Mouse (Mus musculus) gastrocnemius, postnatal 10 days (tissue): Measurements from ENCODE around the gene Csnk2b. TPM values are rescaled to one million over a fixed set of nuclear protein-coding genes. Genes with fewer than 3 reads are reported as not detected.

Source experiments
- DNase-seq: peaks from one replicate; pipeline ENCODE4 v3.0.0; 2021; ENCODE audit warnings: mixed read lengths
- total RNA-seq, 2 experiments: library from RNA; stranded (reverse); gene quantifications; 2 replicates each; pipeline ENCODE4 v1.2.3; 2021

Gene Csnk2b
- total RNA-seq, 2 experiments from 2014 or later, result 165 to 166 TPM

DNA sequence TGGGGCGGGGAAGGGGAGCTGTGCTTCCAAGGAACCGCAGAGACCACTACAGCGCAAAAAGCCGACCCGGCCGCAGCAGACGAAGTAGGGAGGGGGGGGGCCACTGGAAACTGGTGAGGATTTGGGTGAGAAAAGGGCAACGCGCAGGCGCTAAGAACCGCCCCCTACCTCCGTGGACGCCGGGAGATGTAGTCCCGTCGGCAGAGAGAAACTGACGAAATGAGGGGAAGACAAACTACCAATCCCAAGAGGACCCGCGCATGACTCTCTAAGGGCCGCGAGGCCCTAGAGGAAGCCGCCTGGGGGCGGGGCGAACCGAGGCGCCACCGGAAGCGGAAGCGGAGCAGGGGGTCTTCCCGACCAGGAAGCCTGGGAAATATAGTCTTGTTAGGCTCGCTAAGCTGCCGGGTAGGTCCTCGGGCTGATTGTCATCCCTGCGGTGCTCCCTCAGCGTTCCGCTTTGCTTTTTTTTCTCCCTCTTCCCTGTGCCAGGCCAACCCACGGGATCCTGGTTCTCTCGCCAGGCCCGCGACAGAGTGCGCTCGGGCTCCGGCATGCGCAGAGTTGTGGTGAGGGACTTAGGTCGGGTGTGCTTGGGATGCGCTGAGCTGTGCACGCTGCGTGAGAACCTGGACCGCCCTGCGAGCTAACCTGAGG is 582 bp downstream of the Csnk2b start, which contains the start of gene Gpank1:
Gpank1 (plus strand) TSS at position 313 of the 657 bp plus-strand sequence.
- peak; percentile 96 for DNase-seq

DNA sequence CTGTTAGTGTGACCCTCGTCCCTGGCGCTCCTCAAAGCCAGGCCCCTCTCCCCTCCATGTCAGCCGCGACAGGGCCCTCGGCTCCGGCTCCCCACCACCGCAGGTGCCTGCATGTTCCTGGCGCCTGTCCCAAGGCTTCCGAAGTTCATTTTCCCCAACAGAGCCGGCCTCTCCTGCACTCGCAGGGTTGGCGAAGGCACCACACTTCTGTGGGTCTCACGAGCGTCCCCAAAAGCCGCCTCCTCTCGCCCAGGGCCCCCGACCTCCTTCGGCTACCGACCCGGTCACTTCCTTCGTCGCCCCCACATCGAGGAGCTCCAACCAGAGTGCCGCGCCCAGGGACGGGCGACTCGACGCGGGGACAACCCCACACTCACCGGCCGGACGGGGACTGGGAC is 1.1 kb downstream of the Csnk2b start:
- DNase-seq, result peak; percentile 61

DNA sequence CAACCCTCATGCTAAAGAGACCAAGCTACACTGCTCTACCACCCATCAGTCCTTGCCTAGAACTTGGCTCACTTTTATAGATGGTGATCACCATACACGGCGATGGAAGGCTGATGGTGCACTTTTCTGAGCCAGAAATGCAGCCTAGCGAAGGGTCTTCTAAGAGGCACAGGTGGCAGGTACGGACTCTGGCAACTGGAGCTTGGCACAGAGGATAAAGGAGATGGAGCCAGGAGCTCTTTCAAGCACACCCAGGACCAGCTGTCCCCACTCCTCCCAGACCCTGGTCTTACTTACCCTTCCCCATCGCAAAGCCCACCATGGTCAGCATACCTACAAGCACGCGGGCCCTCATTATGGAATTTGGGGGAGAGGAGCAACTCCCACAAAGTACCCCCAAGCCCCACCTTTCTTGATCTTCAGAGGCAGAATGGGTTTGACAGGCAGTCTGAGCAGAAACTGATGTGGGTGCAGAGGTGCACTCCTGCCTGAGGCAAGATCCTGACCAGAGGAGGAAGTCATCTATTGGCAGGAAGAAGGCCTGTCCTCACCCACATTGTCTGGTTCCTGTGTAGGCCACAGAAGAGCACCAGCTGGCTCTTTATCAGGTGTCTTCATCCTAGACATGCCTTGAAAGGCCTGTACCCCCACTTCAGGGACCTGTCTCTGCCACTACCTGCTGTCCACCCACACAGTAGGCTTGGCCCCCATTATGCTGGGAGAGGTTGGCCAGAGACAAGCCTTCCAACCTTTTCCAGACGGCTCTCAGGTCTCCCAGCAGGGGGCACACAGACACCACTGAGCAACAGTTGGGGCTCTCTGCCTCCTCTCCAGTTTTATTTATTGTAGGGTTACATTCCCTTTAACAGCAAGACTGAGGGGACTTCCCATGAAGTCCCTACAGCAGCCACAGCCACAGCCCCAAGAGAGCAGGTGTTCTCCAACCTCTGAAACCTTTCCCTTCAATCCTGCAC is 6.5 kb downstream of the Csnk2b start, which contains the start of gene Ly6g5b:
Ly6g5b (minus strand) TSS at position 383 of the 974 bp plus-strand sequence.
- no peak for DNase-seq

DNA sequence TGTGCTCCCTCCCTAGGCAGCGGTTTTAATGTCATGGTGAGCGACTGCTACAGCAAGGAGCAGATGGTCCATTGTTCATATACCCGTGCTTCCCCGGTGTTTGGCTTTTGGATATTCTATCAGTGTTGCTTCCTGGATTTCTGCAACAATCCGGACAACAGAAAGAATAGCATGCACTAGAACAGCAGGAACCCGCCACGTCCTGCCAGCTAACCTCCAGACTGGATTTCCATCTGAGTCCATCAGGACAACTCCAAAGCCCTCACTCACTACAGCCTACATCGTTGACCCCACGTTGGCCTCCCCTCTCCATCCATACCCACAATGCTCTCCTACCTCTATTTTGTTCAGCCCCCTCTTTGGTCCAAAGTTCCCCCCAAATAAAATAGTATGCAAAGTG is 10.1 kb downstream of the Csnk2b start:
- no peak for DNase-seq

DNA sequence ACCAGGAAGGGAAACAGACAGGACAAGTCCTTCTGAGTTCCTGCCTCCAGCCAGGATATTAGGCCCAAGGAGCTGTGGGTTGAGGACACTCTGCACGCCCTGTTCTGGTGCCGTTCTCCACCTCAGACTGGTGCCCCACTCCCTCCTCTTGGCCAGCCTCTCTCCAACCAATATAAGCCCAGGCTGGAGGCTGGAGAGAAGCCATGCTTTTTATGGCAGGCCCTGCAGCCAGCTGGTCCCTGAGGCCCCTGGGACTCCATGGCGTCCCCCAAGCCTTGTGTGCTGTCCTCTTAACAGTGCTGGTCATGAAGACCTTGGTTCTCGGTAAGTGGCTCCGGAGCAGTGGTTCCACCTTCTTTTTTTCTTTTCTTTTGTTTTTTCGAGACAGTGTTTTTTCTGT is 13.8 kb downstream of the Csnk2b start, which contains the start of gene Ly6g5c:
Ly6g5c (plus strand) TSS at position 183 of the 400 bp plus-strand sequence.
- no peak for DNase-seq

DNA sequence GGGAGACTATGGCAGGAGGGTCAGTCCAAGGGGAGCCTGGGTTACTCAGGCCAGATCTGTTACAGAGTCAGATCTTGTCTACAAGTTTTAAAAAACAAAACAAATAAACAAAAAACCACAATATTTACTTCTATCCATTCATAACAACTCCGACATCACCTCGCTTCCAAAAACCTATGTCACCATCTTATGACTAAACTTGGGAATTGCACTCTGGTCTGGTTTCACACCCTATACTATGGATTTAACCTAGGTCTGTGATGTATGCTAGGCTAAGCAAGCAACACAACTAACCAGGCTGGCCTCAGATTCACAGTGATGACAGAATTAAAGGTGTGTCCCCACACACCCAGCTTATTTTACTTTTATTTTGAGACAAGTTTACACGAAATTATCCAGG is 15.3 kb downstream of the Csnk2b start:
- DNase-seq, result no peak

DNA sequence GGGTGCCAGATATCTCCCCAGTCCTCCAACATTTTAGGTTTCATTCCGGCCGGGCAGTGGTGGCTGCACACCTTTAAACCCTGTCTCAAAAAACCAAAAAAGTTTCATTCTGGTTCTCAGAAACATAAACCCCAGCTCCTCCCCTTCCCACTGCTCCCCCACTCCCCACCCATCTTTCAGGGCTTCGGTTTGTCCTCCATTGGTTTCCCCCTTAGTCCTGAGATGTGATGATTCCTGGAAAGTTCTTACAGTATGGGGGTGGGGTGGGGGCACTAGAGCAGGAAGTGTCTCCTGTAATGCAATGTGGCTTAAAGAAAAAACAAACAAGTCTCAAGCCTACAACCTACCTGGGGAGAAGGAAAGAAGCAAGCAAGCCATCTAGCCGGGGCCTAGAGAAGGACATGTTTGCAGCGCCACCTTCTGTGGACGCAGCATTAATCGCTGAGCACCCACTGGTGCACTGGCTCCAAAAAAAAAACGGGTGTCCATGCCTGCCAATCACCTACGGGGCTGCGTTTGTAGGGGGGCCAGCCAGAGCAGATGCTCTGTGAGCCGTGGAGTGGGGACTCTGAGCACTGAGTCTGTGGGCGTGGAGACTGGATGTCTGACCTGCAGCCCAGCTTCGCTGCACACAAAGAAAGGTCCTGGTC is 16.0 kb downstream of the Csnk2b start:
- DNase-seq, result no peak

DNA sequence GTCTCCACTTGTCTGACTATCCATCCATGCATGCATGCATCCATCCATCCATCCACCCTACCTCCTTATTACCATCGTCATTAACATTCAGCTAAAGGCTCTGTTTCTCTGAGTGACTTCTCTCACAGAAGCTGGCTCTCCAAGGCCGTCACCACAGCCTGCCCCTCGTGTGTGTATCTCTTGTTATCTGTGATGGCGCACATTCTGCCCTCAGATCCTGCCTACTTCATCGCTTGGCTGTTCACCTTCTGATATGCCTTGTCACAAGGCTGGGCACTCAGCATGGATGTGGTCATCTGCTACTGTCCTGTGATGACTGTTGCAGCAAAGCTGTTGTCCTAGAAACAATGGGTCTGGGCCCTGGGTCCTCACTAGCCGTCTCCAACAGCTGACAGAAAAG is 17.1 kb downstream of the Csnk2b start:
- no peak for DNase-seq

DNA sequence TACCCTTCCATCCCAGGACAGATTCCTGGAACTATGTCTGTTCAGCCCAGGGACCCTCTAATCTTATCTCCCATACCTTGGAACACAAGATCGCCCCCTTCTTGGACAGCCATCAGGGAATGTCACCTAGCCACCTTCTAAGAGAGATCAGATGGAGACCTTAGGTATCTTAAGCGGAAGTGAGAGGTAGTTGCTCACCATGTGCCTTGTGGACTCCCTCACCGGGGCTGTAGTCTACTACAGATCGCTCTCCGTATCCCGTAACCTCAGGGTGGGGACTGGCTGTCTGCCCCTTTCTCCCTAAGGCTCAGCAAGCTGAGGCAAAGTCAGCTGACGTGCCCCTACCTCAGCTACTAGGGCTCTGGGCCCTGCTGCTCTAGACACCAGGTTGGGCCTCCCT is 17.8 kb downstream of the Csnk2b start:
- no peak for DNase-seq

DNA sequence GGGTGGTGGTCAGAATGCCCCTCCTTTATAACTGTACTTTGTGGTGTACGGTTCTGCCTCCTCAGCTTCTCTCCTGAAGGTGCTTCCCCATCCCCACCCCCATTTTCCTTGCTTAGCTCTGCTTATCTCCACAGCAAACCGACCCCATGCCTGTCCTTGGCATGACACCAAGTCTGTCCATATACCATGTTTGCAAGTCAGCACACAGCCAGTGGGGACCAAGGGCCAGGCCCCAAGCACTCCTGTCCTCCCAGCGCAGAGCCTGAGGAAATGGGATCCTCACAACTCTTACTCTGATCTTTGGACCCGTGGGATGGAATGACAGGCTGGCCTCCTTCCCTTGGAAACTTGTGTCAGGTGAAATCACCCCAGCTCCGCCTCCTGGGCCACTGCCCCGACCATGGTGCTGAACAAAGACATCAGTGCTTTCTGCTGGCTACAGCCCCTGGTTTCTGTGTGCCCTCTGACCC is 18.6 kb downstream of the Csnk2b start:
- DNase-seq, result no peak

DNA sequence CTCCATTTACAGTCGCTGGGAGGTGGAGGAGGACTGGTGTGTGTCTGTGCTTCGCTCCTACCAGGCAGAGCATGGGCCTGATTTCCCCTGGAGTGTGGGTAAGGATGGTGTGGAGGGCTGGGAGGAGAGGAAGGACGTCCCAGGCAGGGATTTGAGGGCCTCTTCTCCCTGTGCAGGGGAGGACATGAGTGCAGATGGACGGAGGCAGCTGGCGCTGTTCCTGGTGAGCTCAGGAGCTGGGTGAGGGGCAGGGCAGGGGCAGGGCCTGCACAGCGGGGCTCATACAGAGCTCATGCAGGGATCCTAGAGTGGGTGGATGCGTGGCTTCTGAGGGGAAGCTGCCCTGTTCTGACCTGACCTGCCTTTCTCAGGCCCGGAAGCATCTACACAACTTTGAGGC is 19.6 kb downstream of the Csnk2b start:
- DNase-seq, result no peak

DNA sequence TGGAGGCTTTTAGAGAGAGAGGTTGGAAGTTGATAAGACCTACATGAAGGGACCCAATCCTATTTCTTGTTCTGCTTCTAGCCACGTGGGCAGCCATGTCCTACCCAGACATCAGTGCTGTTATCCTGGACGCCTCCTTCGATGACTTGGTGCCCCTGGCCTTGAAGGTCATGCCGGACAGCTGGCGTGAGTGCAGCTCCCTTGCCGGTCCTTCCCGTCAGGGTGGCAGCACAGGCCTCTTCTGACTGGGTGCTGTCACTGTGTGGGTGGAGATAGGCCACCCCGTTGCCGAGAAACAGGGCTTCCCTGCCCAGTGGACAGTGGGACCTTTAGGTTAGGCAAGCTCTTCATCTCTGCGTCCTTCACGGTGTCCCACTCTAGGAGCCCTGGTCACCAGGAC is 20.7 kb downstream of the Csnk2b start:
- no peak for DNase-seq

DNA sequence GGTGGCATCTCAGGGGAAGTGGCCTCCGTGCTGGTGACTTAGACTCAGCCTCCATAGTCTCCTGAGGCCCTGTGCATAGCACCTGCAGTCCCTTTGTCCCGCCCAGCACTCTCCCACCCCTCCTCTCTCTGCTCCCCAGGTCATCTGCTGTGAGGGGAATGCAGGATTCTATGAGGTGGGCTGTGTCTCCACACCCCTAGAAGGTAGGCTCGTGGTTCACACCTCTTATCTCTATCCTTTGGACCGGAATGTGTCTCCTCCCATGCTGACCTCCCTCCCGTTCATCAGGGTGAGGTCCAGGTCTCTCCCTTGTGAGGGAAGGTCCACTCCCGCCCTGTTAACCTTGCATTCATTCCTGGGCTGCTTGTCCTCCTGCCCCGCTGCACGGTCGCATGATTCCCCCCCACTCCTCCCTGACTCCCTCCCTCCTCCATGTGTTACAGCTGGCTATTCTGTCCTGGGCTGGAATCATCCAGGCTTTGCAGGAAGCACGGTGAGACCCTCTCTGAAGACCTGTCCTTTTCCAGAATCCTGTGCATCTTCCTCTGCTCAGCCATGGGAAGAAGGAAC is 21.6 kb downstream of the Csnk2b start:
- DNase-seq, result no peak

DNA sequence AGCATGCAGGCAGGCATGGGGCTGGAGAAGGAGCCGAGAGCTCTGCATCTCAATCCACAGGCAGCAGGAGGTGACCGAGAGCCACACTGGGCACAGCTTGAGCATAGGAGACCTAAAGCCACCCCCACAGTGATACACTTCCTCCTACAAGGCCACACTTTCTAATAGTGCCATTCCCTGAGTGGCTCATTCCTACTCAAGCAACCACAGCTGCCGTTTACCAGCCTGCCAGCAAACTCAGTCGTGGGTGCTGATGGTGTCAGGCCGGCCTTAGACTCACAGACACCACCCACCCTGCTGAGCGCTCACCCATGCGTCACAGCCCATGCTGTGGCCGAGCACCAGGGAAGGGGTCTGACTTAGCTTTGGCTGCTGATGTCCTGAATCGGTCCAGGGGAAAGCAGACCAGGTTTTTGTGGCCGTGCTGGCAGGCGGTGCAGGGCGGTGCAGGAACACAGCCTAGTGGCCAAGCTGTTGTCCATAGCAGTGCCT is 24.6 kb downstream of the Csnk2b start:
- DNase-seq, result no peak

DNA sequence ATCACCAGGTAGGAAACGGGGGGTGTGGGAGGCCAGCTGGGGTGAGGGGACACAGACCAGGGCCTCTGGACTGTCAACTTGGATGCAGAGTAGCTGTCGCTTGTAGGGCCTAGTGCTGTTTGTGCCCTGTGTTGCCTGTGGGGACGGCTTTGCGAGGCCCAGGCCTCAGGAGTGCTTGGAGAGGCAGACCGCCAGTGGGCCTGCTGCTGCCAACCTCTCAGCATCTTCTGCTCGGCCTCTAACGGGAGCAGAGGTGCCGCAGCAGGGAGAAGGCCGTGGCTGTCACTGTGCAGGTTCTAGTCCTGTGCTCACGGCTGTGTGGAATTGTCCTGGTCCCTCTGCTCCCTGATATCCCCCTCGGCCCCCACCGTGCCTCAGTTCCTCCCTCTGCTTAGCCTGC is 25.3 kb downstream of the Csnk2b start:
- no peak for DNase-seq

DNA sequence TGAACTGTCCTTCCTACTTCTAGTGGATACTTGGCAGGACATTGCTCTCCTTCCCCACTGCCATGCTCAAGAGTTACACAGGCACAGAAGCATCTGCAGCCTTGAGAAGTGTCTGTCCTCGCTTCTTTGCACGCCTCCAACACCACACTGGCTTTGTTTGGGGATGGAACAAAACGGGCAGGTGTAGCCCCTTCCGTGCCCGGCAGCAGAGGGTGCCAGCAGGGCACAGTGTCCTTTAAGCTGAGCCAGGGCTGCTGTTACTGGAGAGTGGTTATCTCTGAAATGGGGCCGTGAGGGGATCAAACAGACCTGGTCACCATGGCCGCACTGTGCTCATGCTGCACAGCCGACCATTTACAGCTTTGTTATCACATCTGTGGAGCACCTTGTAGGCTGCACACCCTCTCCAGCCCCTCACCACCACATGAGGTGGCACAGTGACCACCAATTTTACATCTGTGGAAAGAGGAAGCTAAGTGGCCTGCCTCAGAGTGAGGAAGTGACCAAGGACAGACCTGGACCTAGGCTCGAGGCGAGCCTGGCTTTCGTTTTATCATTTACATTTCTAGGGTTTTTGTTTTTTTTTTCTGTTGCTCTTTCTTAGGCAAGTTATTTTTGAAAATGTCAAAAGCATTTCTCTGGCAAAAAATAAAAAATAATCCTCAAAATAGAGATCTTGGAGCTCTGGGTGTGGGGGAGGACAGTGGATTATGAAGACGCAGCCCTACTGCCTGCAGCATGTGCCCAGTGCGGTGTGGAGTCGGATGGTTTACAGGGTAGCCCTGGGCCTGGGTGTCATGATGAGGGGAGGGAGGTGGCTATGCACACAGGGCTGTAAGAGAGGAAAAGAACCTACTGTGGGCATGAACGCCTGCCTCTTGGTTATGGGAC is 27.1 kb downstream of the Csnk2b start:
- DNase-seq, result no peak

DNA sequence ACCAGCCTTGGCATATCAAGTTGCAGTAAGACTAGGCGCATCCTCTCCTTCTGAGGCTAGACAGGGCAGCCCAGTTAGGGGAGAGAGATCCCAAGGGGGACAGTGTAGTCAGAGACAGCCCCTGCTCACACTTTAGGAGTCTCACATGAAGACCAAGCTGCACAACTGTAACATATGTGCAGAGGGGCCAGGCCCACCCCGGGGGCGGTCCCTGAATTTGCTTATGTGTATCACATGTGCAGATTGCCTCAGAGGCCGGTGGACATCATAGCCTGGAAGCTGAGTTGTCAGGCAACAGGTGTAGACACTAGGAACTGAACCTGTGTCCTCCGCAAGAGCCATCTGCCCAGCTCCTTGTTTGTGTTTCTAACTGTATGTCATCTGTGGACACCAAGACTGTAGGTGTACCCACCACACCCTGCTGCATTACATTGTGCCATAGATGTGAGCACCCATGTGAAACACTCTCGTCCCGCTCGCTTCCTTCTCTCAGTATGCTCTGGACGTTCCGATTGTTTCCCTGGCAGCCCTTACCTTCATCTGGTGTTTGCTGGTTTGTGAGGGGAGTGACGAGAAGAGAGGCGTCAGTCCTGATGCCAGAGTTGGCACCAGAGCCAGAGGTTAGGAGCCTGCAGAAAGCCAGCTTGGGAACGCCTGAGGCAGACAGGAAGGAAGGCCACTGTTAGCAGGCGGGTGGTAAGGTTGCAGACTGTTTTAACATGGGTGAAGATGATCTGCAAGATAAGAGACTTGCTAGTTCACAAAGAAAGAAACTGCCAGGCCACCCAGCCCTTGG is 29.3 kb downstream of the Csnk2b start:
- DNase-seq, result no peak

DNA sequence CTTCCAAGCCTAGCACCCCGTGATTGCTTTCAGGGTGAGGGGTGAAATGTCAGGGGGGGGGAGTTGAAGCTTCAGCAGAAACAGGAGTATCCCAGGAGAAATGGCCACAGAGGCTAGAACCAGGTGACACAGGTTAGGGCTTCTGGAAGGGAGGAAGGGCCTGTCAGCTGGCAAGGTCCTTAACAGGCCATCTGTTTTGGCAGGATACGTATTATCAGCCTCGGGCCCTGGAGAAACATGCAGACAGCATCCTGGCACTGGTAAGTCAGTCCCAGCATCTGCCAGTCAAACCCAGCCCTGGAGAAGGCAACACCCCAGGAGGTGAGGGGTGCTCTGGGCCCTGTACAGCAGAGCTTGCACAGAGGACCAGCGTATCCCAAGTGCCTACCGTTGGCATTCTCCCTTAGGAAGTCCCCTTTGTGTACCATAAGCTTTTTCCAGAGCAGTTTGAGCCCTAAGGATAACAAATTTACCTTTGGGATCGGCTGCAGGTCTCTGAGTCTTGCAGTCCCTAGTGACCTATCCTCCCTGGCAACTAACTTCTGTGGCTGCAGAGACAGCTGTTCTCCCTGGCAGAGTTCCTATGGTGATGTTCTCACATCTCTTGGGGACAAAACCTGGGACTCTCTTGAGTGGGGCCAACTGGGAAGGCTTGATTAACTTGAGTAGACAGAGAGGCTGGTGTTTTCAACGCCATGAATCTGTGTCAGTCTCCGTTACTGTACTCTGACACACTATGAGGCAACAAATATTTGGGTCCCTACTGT is 31.5 kb downstream of the Csnk2b start:
- no peak for DNase-seq
